Mouse (Mus musculus): Measurements from ENCODE around the gene Fam114a2.
A peak's percentile ranks its signal among the peaks of the same experiment; 100 is the strongest.

Fam114a2 gene

DNA sequence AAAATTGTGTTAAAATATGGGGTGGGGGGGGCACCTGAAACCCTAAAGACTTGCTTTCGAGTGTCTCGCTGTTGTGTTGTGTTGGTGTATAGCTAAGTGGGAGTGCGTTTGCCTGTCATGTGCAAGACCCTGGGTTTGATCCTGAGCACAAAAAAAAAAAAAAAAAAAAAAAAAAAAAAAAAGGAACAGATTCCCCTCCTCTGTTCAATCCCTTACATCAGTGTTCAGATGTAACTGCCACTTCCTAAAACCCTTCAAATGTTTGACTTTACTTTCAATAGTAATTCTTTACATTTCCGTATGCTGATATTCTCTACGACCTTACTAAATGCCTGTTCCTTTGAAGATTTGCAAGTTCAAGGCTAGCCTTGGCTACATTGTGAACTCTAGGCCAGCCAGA, 887 bp upstream of the Fam114a2 start:
- DNase-seq (ENCODE audit: low spot score in 2 of 2) = no peak

- no peak for DNase-seq (ENCODE audit: low spot score in 2 of 2)
Measured at GRCm38 (mm10) chr11:57518751-57519148, 333 bp upstream of the Fam114a2 start.

- no peak for DNase-seq (ENCODE audit: low spot score in 2 of 2)
Measured at GRCm38 (mm10) chr11:57516946-57517441, 1.4 kb downstream of the Fam114a2 start.

GRCm38 (mm10) chr11:57515218-57515617, 3.2 kb downstream of the Fam114a2 start:
- DNase-seq (ENCODE audit: low spot score in 2 of 2) = no peak

GRCm38 (mm10) chr11:57506899-57507298, 11.5 kb downstream of the Fam114a2 start:
- DNase-seq (ENCODE audit: low spot score in 2 of 2) = no peak

- no peak for DNase-seq (ENCODE audit: low spot score in 2 of 2)
Measured at GRCm38 (mm10) chr11:57503155-57503554, 15.3 kb downstream of the Fam114a2 start.

- no peak for DNase-seq (ENCODE audit: low spot score in 2 of 2)
Measured at GRCm38 (mm10) chr11:57498215-57498614, 20.2 kb downstream of the Fam114a2 start.

GRCm38 (mm10) chr11:57497701-57498100, 20.7 kb downstream of the Fam114a2 start:
- no peak for DNase-seq (ENCODE audit: low spot score in 2 of 2)

GRCm38 (mm10) chr11:57496462-57497039, 21.9 kb downstream of the Fam114a2 start:
- no peak for DNase-seq (ENCODE audit: low spot score in 2 of 2)

DNA sequence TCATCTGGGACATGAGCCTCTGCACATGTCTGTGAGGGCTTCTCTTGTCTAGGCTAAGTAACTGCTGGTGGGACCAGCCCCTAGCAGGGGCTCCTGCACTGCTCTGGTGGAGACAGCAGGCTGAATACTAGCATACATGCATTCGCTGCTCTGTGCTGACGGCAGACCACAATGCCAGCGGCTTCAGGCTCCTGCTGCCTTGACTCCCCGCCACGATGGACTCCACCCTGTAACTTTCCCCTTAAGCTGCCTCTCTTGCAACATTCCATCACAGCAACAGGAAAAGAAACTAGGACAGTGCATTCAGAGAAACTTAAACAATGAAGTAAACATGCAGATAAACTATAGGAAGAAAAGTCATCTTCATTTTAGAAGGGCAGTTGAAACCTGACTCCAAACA, 30.0 kb downstream of the Fam114a2 start:
- DNase-seq (ENCODE audit: low spot score in 2 of 2) = no peak

- DNase-seq (ENCODE audit: low spot score in 2 of 2) = no peak
Measured at GRCm38 (mm10) chr11:57478077-57478476, 40.3 kb downstream of the Fam114a2 start.

DNA sequence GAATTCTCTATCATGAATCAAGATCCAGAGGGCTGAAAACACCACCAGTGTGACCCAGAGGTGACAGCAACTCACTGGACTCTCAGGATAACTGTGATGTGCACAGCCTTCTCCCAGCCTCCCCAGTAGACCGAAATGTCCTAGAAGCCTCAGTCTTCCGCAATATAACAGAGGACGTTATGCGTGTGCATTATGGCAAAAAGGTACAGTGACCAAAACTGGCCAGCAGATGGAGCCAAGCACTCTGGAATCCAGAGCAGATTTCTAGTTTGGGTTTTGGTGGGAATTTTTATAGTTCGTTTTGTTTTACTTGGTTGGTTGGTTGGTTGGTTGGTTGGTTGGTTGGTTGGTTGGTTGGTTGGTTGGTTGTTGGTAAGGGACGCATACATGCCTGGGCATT, 43.3 kb downstream of the Fam114a2 start:
- peak in 1 of 2 experiments; percentile 22 for DNase-seq (ENCODE audit: low spot score in 2 of 2)

DNA sequence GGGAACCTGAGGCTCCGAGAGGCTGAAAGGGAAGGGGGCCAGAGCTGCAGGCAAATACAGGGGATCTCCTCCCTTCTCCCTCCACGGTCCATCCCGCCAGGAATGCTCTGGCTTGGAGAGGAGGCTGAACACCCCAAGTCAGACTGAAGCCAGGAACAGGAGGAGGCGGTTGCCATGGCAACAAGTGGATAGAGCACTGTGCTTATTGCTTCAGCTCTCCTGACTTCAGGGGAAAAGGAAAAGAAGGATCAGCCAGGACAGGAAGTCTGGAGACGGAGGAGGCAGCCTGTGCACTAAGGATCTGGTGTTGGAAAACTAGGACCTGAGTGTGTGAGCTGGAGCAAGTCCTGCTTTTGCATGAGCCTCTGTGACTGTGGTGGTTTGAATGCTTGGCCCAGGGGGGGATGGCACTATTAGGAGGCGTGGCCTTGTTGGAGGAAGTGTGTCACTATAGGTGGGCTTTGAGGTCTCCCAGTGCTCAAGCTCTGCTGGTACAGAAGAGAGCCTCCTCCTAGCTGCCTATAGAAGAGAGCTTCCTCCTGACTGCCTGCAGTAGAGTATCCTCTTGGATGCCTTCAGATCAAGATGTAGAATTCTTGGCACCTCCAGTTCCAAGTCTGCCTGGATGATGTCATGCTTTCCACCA, 44.0 kb downstream of the Fam114a2 start:
- no peak for DNase-seq (ENCODE audit: low spot score in 2 of 2)

GRCm38 (mm10) chr11:57470979-57471378, 47.4 kb downstream of the Fam114a2 start:
- no peak for DNase-seq (ENCODE audit: low spot score in 2 of 2)

GRCm38 (mm10) chr11:57470056-57470455, 48.4 kb downstream of the Fam114a2 start:
- no peak for DNase-seq (ENCODE audit: low spot score in 2 of 2)

DNA sequence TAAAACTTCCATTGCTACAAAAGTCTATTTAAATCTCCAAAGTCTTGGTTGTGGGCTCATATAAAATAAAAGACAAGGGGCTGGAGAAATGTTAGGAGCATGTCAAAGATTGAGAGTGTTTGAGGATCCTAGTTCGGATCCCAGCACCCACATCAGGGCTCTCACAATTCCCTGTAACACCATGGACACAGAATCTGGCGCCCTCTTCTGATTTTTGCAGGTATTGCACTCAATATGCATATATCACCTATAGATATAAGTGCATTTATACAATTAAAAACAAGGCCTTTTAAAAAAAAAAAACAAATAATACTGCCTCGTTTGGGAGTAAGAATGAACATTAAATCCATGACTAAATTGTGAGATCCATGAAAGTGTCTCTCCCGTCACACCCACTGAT, 49.7 kb downstream of the Fam114a2 start:
- no peak for DNase-seq (ENCODE audit: low spot score in 2 of 2)

DNA sequence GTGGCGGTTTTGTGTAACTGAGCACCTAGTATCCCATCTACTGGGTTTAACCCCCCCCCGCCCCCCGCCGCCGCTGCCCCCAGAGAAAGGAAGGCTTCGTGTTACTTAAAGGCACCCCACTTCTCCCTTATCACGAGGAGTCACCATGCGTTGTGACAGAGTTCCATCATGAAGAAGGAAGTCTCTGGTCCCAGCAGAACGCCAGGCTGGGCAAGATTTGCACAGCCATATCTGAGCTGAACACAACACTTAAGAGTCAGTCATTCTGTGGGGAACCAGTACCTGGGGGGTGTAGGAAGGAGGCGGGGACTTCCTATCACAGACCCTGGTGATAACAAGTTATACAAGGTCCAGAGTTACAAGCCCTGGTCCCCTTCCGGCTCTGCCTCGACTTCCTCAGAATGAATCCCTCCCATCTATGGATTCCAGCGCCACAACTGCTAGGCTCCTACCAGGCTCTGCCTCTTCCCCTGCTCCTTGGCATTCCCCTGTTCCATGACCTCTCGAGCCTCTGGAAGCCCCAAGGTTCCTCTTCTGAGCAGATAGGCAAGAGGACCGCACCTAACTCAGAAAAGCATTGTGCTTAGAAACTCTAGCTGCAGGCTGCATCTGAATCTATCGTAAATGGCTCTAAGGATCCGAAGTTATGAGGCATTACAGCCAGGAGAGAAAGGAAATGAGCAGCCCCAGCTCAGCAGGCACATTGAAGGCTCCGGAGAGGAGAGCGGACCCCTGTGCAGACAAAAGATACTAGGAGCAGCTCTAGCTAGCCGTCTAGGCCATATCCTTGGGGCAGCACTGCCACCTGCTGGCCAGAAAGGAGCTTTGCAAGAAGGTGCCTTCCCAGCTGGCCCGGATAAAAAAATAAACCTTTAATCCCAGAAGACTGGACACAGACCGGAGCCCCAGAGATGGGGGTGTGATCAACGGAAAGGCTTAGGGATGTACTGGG, 51.0 kb downstream of the Fam114a2 start:
- peak in 1 of 2 experiments; percentile 35 for DNase-seq (ENCODE audit: low spot score in 2 of 2)

- no peak for DNase-seq (ENCODE audit: low spot score in 2 of 2)
Measured at GRCm38 (mm10) chr11:57465844-57466243, 52.6 kb downstream of the Fam114a2 start.

- no peak for DNase-seq (ENCODE audit: low spot score in 2 of 2)
Measured at GRCm38 (mm10) chr11:57465025-57465424, 53.4 kb downstream of the Fam114a2 start.

DNA sequence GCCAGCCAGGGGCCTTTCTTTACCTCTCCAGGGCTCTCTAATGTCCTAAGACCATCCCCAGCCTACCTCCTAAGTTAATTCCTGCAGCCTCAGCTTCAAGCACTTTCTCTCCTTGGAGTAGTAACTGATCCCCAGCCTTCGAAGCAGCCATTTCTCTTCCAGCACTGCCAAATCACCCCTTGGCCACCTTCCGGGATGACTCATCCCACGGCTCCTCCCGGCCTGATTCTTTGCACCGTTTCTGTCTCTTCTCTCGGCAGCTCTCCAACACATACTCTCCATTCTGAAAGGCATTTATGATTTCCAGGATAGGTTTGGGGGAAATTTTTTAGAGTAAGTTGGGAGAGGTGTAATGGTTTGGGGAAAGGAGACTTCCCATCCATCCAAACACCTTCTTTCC, 58.7 kb downstream of the Fam114a2 start:
- DNase-seq (ENCODE audit: low spot score in 2 of 2) = no peak

- DNase-seq (ENCODE audit: low spot score in 2 of 2) = no peak
Measured at GRCm38 (mm10) chr11:57454421-57454820, 64.0 kb downstream of the Fam114a2 start.

- no peak for DNase-seq (ENCODE audit: low spot score in 2 of 2)
Measured at GRCm38 (mm10) chr11:57445237-57445962, 73.0 kb downstream of the Fam114a2 start.
